Mouse (Mus musculus): Measurements from ENCODE around the gene Vmn2r16.

- TF ChIP-seq CTCF (IDR thresholded peaks at IDR 0.05; ENCODE audit: low read depth, low read length) = no peak
- no peak for TF ChIP-seq EP300 (IDR thresholded peaks at IDR 0.05; ENCODE audit: insufficient read depth, low read depth, low read length)
- no peak for TF ChIP-seq POLR2A (IDR thresholded peaks at IDR 0.05; ENCODE audit: insufficient read depth, low read length)
Measured at GRCm38 (mm10) chr5:109329862-109330261, at the start of gene Vmn2r16.
